Mouse (Mus musculus) right cerebral cortex, postnatal 25 days (tissue): ENCODE measurements at regions not wholly inside any gene's neighbourhood (a gene's known extent, or its start where the extent isn't known, plus 50 kb on each side); places are given as distances from the start of the nearest gene placed in this dataset.

Experiments
- DNase-seq: peaks from one replicate; pipeline ENCODE4 v3.0.0; 2022

GRCm38 (mm10) chr1:166811341-166812071 lies 129.9 kb upstream of the Fmo9 start:
- DNase-seq: no peak

- DNase-seq: no peak
These were observed 130.4 kb upstream of the Fmo9 start for GRCm38 (mm10) chr1:166812072-166812461.

DNA sequence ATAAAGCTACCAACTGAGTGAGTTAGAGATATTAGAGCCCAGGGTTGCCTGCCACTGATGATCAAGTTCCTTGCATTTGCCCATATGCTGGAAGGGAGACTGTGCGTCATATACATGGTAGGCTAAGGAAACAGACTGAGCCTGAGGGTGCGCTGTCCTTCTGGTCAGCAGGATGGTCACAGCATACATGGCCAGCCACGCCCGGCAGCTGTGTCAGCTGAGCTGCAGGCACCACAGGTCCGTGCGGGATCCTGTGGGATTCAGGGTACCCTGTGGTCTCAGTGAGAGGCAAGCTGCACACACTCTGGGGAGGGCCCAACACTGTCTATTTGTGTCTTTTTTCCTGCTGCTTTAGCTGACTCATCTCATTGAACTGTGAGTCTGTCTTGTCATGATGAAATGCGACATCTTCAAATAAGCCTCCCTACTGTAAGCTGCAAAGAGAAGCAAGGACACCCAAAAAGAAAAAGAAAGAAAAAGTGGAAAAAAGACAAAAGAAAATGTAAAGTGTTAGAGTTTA lies 131.3 kb upstream of the Fmo9 start:
- no peak for DNase-seq

DNA sequence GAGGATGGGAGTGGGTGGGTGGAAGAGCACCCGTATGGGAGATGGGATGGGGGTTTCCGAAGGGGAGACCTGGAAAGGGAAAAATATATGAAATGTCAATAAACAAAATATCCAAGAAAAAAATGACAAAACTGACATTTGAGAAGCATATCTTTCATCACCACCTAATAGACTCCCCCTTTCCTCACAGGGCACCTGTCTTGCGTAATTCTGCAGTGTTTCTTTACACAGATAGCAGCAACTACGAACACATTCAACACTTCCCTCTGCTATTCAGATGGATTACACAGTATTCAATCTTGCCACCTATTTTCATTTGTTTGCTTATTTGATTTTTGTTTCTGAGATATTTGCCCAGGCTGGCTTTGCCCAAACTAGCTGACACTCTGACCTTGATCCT lies 136.3 kb upstream of the Fmo9 start:
- no peak for DNase-seq

GRCm38 (mm10) chr1:166818682-166819081 lies 137.0 kb upstream of the Fmo9 start:
- no peak for DNase-seq

GRCm38 (mm10) chr1:166819420-166819819 lies 137.8 kb upstream of the Fmo9 start:
- no peak for DNase-seq

- DNase-seq: no peak
These were observed 138.4 kb upstream of the Fmo9 start for GRCm38 (mm10) chr1:166820050-166820449.

GRCm38 (mm10) chr1:166821146-166821545 lies 139.5 kb upstream of the Fmo9 start:
- DNase-seq: no peak

GRCm38 (mm10) chr1:166837299-166837698 lies 155.7 kb upstream of the Fmo9 start:
- no peak for DNase-seq

DNA sequence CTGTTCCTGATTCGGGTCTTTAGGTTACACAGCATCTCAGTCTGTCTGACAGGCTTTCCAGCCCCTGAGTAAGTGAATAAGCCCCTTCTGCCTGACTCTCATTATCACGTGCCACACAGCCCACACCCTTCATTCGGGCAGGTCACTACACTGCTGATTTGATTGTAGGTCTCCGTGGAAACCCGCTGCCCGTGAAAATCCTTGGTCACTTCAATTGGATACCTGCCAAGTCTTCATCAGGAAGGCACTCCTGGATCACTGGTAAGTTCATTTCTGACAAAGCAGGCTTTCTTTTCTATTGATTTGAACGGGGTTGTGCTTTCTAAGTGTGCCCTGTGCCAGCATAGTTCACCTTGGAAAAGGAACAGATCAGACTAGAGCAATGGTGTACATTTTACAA lies 158.2 kb upstream of the Fmo9 start:
- DNase-seq: no peak

DNA sequence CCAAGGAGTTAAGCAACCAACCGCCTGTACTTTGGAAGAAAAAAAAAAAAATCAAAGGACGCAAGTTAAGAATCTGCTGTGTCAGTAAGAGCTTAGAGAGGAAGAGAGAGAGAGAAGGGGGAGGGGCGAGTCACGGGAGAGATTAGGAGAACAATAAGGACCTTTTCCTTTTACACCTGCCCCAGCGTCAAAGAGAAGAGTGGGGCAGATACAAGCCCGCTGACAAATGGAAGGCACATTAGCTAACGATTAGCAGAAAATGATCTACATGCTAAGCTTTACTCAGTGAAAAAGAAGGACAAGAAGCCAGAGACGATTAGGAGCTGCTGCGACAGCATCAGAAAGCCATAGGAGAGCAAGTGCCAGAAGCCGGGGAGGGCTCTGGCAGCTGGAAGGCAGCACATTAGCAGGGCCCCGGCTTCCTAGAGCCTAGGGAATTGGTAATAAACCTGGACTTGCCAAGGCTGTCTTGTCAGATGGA lies 157.8 kb upstream of the Fam78b start:
- no peak for DNase-seq

GRCm38 (mm10) chr1:166846566-166846965 lies 154.7 kb upstream of the Fam78b start:
- no peak for DNase-seq

- DNase-seq: no peak
These were observed 154.0 kb upstream of the Fam78b start for GRCm38 (mm10) chr1:166847233-166847632.

GRCm38 (mm10) chr1:166848015-166848535 lies 153.1 kb upstream of the Fam78b start:
- no peak for DNase-seq

DNA sequence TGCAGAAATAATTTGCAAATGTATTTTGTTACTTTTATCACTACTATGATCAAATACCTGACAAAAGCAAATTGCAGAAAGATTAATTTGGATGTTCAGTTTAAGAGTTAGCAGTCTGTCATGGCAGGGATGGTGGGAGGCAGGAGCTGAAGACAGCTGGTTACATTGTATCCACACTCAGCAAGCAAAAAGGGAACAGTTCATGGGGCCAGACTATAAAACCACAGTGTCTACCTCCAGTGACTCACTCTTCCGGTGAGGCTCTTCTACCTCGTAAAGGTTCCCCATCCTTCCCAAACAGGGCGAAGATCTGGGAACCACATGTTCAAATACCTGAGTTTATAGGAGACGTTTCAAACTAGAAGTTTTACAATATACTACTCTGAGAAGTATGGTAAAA lies 145.2 kb upstream of the Fam78b start:
- DNase-seq: no peak

DNA sequence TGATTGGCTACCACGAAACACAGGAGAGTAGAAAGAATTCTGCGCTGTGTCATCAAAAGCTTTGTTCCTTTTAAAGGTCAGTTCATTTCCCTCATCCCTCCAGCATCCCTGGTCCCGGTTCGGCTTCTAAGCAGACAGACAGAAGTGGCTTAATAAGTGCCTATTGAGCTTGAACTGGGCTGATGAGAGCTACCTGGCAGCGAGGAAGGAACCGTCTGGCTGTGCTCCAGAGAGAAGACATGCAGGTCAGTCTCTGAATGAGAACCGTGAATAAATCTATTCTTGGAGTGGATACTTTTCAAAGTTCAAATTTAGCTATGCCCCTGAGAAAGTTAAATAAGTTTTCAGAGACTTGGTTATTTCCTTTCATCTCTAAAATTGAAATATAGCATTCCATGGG lies 135.0 kb upstream of the Fam78b start:
- no peak for DNase-seq

DNA sequence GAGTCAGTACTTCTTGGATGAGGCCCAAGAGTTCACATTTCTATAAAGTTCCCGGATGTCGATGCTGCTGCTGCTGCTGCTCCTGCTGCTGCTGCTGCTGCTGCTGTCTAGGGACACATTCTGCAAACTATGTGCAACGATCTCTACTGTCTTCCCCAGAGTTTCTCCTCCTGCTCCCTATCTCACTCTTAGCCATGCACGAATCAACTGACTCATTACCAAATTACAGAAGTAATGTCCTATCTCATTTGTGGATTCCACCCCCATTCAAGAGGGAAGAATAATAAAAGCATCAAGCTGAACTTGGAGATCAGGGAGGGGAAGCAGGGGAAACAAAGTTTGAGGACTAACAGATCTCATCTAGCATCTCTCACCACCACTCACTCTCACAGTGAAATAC lies 130.0 kb upstream of the Fam78b start:
- no peak for DNase-seq

- DNase-seq: no peak
These were observed 124.8 kb upstream of the Fam78b start for GRCm38 (mm10) chr1:166876452-166876851.

GRCm38 (mm10) chr1:166883215-166883614 lies 118.0 kb upstream of the Fam78b start:
- no peak for DNase-seq

GRCm38 (mm10) chr1:166895945-166896344 lies 105.3 kb upstream of the Fam78b start:
- DNase-seq: no peak

- no peak for DNase-seq
These were observed 102.5 kb upstream of the Fam78b start for GRCm38 (mm10) chr1:166898741-166899140.

DNA sequence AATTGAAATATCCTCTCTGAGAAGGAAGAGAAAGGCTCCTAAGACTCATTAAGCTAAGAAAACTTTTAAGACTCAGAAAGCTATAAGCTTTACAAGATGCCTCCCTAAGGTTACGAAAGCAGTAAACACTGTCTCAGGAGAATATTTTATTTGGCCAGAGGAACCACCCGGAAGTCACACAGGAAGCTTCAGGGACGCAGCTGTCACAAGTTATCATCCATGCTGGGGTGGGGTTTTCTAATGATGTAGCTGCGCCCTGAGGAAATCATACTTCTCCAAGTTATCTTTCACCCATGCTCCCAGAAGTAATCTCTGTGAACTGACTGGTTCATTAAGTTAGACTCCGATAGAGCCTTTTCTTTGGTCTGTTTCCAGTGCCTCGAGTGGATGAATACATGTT lies 102.0 kb upstream of the Fam78b start:
- DNase-seq: no peak

DNA sequence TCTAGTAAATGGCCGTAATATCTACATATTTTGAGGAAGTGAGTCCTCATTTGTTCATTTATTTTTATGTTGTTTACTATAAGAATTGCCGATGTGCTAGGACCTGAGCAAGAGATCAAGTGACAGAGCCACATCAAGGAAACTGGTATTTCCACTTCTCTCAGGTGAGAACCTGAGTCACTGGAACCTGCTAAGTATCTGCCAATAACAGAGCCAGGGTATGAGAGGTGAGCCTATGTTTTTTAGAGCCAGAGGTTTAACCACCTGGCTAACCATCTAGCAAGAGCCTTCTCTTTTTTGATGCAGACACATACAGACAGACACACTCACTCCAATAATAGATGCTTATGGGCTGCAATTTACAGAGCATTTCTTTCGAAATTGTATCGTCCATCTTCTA lies 101.2 kb upstream of the Fam78b start:
- DNase-seq: no peak

- DNase-seq: no peak
These were observed 100.6 kb upstream of the Fam78b start for GRCm38 (mm10) chr1:166900441-166901161.
